Mouse (Mus musculus): Measurements from ENCODE around the gene Slc9a9. TPM values are rescaled to one million over a fixed set of nuclear protein-coding genes. Genes with fewer than 3 reads are reported as not detected.

Slc9a9 gene
- polyA plus RNA-seq, 1 experiment from 2014 or later = 5.0 TPM

- DNase-seq (peak; percentile 26), ATAC-seq (ENCODE audit: insufficient read depth) (no peak)
- Histone ChIP-seq H3K4me2 (no peak overlapping the region), H3K9me3 (ENCODE audit: low read depth, low read length) (no peaks in the 10 kb centered on the region), H3K27ac (ENCODE audit: low read depth) (no peak overlapping the region), H3K4me3 (ENCODE audit: low read depth, low read length) (no peak overlapping the region), H3K9ac (no peak overlapping the region), H3K4me1 (ENCODE audit: insufficient read depth) (no peaks in the 10 kb centered on the region), H3K27me3 (ENCODE audit: insufficient read depth, low read length) (no peaks in the 10 kb centered on the region), H3K36me3 (ENCODE audit: insufficient read depth) (no peaks in the 10 kb centered on the region)
- TF ChIP-seq CTCF (IDR thresholded peaks at IDR 0.05; ENCODE audit: low read depth) = peak; percentile 52
Measured at GRCm38 (mm10) chr9:94927101-94927500, 257.4 kb downstream of the Slc9a9 start.

- no peaks in the 10 kb centered on the region for H3K4me1 ChIP-seq (ENCODE audit: insufficient read depth)
- H3K36me3 ChIP-seq (ENCODE audit: insufficient read depth) = no peaks in the 10 kb centered on the region
- WGBS = 82% methylated on average over 7 of the region's 7 CpGs
- no peak overlapping the region for H3K4me2 ChIP-seq
- ATAC-seq (ENCODE audit: insufficient read depth) (no peak), DNase-seq (no peak)
- H3K9me3 ChIP-seq (ENCODE audit: low read depth, low read length) = no peaks in the 10 kb centered on the region
- no peak overlapping the region for H3K9ac ChIP-seq
- no peak overlapping the region for H3K27ac ChIP-seq (ENCODE audit: low read depth)
- H3K4me3 ChIP-seq (ENCODE audit: low read depth, low read length) = no peak overlapping the region
- H3K27me3 ChIP-seq (ENCODE audit: insufficient read depth, low read length) = no peaks in the 10 kb centered on the region
- TF ChIP-seq CTCF (IDR thresholded peaks at IDR 0.05; ENCODE audit: low read depth) = no peak
Measured at GRCm38 (mm10) chr9:94945569-94946135, 275.9 kb downstream of the Slc9a9 start.

GRCm38 (mm10) chr9:94947246-94947645, 277.5 kb downstream of the Slc9a9 start:
- H3K4me3 ChIP-seq (ENCODE audit: low read depth, low read length) = no peak overlapping the region
- ATAC-seq (ENCODE audit: insufficient read depth) = no peak
- H3K4me1 ChIP-seq (ENCODE audit: insufficient read depth) = no peaks in the 10 kb centered on the region
- H3K27ac ChIP-seq (ENCODE audit: low read depth) = no peak overlapping the region
- DNase-seq = no peak
- TF ChIP-seq CTCF (IDR thresholded peaks at IDR 0.05; ENCODE audit: low read depth) = no peak
- no peak overlapping the region for H3K9ac ChIP-seq
- no peaks in the 10 kb centered on the region for H3K36me3 ChIP-seq (ENCODE audit: insufficient read depth)
- H3K9me3 ChIP-seq (ENCODE audit: low read depth, low read length) = no peaks in the 10 kb centered on the region
- 65% methylated on average over 7 of the region's 7 CpGs for WGBS
- no peak overlapping the region for H3K4me2 ChIP-seq
- no peaks in the 10 kb centered on the region for H3K27me3 ChIP-seq (ENCODE audit: insufficient read depth, low read length)

GRCm38 (mm10) chr9:94950676-94951075, 281.0 kb downstream of the Slc9a9 start:
- no peak overlapping the region for H3K4me2 ChIP-seq
- H3K4me3 ChIP-seq (ENCODE audit: low read depth, low read length) = no peak overlapping the region
- H3K27ac ChIP-seq (ENCODE audit: low read depth) = no peak overlapping the region
- no peak for DNase-seq
- ATAC-seq (ENCODE audit: insufficient read depth) = no peak
- no peaks in the 10 kb centered on the region for H3K36me3 ChIP-seq (ENCODE audit: insufficient read depth)
- H3K9ac ChIP-seq = no peak overlapping the region
- TF ChIP-seq CTCF (IDR thresholded peaks at IDR 0.05; ENCODE audit: low read depth) = no peak
- H3K27me3 ChIP-seq (ENCODE audit: insufficient read depth, low read length) = no peaks in the 10 kb centered on the region
- WGBS = 57% methylated on average over 3 of the region's 3 CpGs
- H3K9me3 ChIP-seq (ENCODE audit: low read depth, low read length) = no peaks in the 10 kb centered on the region
- H3K4me1 ChIP-seq (ENCODE audit: insufficient read depth) = no peaks in the 10 kb centered on the region

GRCm38 (mm10) chr9:94955645-94956044, 285.9 kb downstream of the Slc9a9 start:
- WGBS = 59% methylated on average over 2 of the region's 2 CpGs
- no peak for ATAC-seq (ENCODE audit: insufficient read depth)

GRCm38 (mm10) chr9:94958382-94958781, 288.7 kb downstream of the Slc9a9 start:
- Histone ChIP-seq H3K4me3 (ENCODE audit: low read depth, low read length) (no peak overlapping the region), H3K4me1 (ENCODE audit: insufficient read depth) (no peaks in the 10 kb centered on the region), H3K4me2 (no peak overlapping the region), H3K27me3 (ENCODE audit: insufficient read depth, low read length) (no peaks in the 10 kb centered on the region), H3K9me3 (ENCODE audit: low read depth, low read length) (no peaks in the 10 kb centered on the region), H3K9ac (no peak overlapping the region), H3K36me3 (ENCODE audit: insufficient read depth) (no peaks in the 10 kb centered on the region), H3K27ac (ENCODE audit: low read depth) (no peak overlapping the region)
- WGBS = 74% methylated on average over 2 of the region's 2 CpGs
- no peak for TF ChIP-seq CTCF (IDR thresholded peaks at IDR 0.05; ENCODE audit: low read depth)
- DNase-seq (peak; percentile 6), ATAC-seq (ENCODE audit: insufficient read depth) (no peak)

More at GRCm38 (mm10) chr9:94955645-94956044, 285.9 kb downstream of the Slc9a9 start:
- DNase-seq = no peak
- no peak for TF ChIP-seq CTCF (IDR thresholded peaks at IDR 0.05; ENCODE audit: low read depth)
- H3K4me3 ChIP-seq (ENCODE audit: low read depth, low read length) = no peak overlapping the region
- H3K27me3 ChIP-seq (ENCODE audit: insufficient read depth, low read length) = no peaks in the 10 kb centered on the region
- H3K9ac ChIP-seq = no peak overlapping the region
- H3K4me1 ChIP-seq (ENCODE audit: insufficient read depth) = no peaks in the 10 kb centered on the region
- no peak overlapping the region for H3K27ac ChIP-seq (ENCODE audit: low read depth)
- no peak overlapping the region for H3K4me2 ChIP-seq
- no peaks in the 10 kb centered on the region for H3K36me3 ChIP-seq (ENCODE audit: insufficient read depth)
- no peaks in the 10 kb centered on the region for H3K9me3 ChIP-seq (ENCODE audit: low read depth, low read length)

GRCm38 (mm10) chr9:94968596-94969120, 298.9 kb downstream of the Slc9a9 start:
- WGBS = 90% methylated on average over 5 of the region's 5 CpGs
- H3K36me3 ChIP-seq (ENCODE audit: insufficient read depth) = no peaks in the 10 kb centered on the region
- H3K4me1 ChIP-seq (ENCODE audit: insufficient read depth) = no peaks in the 10 kb centered on the region
- ATAC-seq (ENCODE audit: insufficient read depth) (no peak), DNase-seq (no peak)
- H3K27ac ChIP-seq (ENCODE audit: low read depth) = no peak overlapping the region
- no peaks in the 10 kb centered on the region for H3K9me3 ChIP-seq (ENCODE audit: low read depth, low read length)
- H3K4me3 ChIP-seq (ENCODE audit: low read depth, low read length) = no peak overlapping the region
- H3K27me3 ChIP-seq (ENCODE audit: insufficient read depth, low read length) = no peaks in the 10 kb centered on the region
- no peak overlapping the region for H3K9ac ChIP-seq
- no peak for TF ChIP-seq CTCF (IDR thresholded peaks at IDR 0.05; ENCODE audit: low read depth)
- no peak overlapping the region for H3K4me2 ChIP-seq
